Mouse (Mus musculus) forebrain, embryonic 16.5 days (tissue): Measurements from ENCODE around the gene Daam2. TPM values are rescaled to one million over a fixed set of nuclear protein-coding genes. Genes with fewer than 3 reads are reported as not detected.

Experiments
- ATAC-seq: fragments of 200-750 bp; cut with Nextera tagmentation; 2 replicates; pipeline ENCODE4 v1.8.0; 2017; ENCODE audit warnings: mild to moderate bottlenecking, moderate library complexity
- H3K27ac ChIP-seq: fragments of 300-500 bp; sonication (generic); 2 replicates; pipeline ENCODE4 v1.5.1; 2014; ENCODE audit warnings: low read length, control low read depth
- H3K27me3 ChIP-seq: fragments of 300-500 bp; sonication (generic); replicated peaks from 2 replicates; pipeline ENCODE4 v1.6.1; 2014; ENCODE audit warnings: low read length; ENCODE audit not compliant: control insufficient read depth, insufficient read depth
- H3K36me3 ChIP-seq: fragments of 300-500 bp; sonication (generic); 2 replicates; pipeline ENCODE4 v1.6.1; 2014; ENCODE audit not compliant: control insufficient read depth, insufficient read depth
- H3K4me1 ChIP-seq: fragments of 300-500 bp; sonication (generic); replicated peaks from 2 replicates; pipeline ENCODE4 v1.6.1; 2014; ENCODE audit warnings: low read length; ENCODE audit not compliant: control insufficient read depth, insufficient read depth
- H3K4me2 ChIP-seq: fragments of 300-500 bp; sonication (generic); 2 replicates; pipeline ENCODE4 v1.6.1; 2014; ENCODE audit warnings: mild to moderate bottlenecking, low read length, control low read depth
- H3K4me3 ChIP-seq: fragments of 300-500 bp; sonication (generic); replicated peaks from 2 replicates; pipeline ENCODE4 v1.5.1; 2014; ENCODE audit warnings: mild to moderate bottlenecking, low read length, control low read depth
- H3K9ac ChIP-seq: fragments of 300-500 bp; sonication (generic); replicated peaks from 2 replicates; pipeline ENCODE4 v1.6.1; 2014; ENCODE audit warnings: low read depth, low read length, control low read depth
- H3K9me3 ChIP-seq: fragments of 300-500 bp; sonication (generic); 2 replicates; pipeline ENCODE4 v1.6.1; 2016; ENCODE audit warnings: low read length; ENCODE audit not compliant: control insufficient read depth
- WGBS: fragments of 180-500 bp; shearing (Covaris S2); extraction: QIAGEN DNeasy Blood & Tissue Kit; methylation state at CpG from one replicate; pipeline ENCODE4 v1.1.7; 2014; 5-methylcytosine and 5-hydroxymethylcytosine counted together
- polyA plus RNA-seq: library from polyadenylated mRNA; unstranded; fragments of >200 nt; fragmentation: Nextera tagmentation; extraction: Ambion mirVana; gene quantifications from 2 replicates; pipeline ENCODE4 v1.2.1, GENCODE M21; 2015

The Daam2 gene
- polyA plus RNA-seq, 1 experiment from 2014 or later = 1.6 TPM

DNA sequence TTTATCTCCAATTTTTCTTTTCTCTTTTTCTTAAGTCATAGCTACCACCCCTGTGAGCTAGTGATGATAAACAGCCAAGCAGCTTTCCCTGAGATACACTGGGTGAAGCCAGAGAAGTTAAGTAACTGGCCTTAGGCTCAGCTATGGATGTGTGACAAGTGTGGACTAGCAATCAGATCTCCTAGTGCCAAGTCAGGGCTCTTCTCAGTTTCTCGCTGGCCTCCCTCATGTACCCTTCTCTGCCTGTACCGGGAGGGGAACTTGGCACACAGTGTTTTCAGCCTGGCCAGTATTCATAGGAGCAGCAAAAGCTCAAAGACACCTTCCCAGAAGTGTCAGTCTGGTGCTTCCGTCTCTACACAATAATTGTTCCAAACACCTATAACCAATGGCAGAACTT lies 140.3 kb downstream of the Daam2 start:
- Histone ChIP-seq H3K27ac (no peak overlapping the region), H3K4me1 (peaks cover 7% of the 10 kb centered on the region), H3K4me3 (no peak overlapping the region), H3K27me3 (no peaks in the 10 kb centered on the region), H3K4me2 (no peak overlapping the region), H3K36me3 (no peaks in the 10 kb centered on the region), H3K9ac (no peak overlapping the region), H3K9me3 (no peaks in the 10 kb centered on the region)
- no peak for ATAC-seq
- 75% methylated on average over 3 of the region's 3 CpGs for WGBS

DNA sequence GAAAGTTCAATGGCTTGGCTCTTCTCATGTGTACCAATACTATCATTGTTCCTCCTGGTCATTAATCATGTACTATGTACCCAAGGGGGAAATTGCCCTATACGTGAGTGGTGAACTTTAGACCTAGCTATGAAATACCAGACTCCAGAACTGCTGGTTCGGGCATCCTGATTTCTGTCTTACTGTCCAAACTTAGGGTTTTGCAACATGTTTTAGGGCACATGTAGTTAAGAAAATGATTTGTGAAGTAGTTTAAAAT lies 141.1 kb downstream of the Daam2 start:
- H3K9me3 ChIP-seq = no peaks in the 10 kb centered on the region
- no peak overlapping the region for H3K4me2 ChIP-seq
- no peaks in the 10 kb centered on the region for H3K27me3 ChIP-seq
- no peak for ATAC-seq
- no peaks in the 10 kb centered on the region for H3K36me3 ChIP-seq
- no peak overlapping the region for H3K4me3 ChIP-seq
- H3K4me1 ChIP-seq = peaks cover 3% of the 10 kb centered on the region; the same call in 1 of the 2 replicates
- no peak overlapping the region for H3K27ac ChIP-seq
- WGBS = 91% methylated on average over 2 of the region's 2 CpGs
- H3K9ac ChIP-seq = no peak overlapping the region

DNA sequence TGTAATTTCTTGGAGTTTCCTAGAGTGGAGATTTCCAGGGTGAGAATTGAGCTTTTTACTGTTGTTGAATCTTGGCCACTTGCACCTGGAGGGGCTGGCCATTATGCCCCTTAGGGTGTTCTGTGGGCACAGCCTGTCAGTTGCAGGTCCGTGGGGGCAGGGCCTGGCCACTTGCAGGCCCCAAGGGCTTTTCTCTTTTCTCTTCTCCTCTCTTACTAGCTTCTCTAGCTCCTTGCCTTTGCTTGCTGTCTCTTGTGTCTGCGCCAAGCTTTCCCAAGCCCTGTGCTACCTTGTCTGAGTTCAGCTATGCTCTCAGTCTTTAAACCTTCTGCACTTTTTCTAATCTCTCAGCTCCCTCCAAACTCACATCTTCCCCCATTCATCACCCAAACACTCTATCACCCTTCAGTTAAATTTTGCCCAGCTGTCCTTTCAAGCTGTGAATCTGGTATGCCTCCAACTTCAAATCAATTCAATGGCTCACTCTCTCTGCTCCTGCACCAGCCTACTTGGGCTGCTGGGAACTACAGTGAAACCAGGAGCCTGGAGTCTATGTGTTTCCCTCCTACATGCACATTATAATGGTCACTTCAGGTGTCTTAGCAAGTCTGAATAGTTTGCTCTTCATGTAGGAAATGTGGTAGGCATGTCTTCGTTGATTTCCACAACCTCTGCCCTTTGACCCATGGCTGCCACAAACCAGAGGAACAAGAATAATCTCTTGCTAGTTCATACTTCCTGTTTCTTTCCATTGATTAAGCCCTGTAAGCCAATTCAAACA lies 141.7 kb downstream of the Daam2 start:
- H3K9ac ChIP-seq = no peak overlapping the region
- WGBS = 85% methylated on average over 3 of the region's 3 CpGs
- no peak for ATAC-seq

DNA sequence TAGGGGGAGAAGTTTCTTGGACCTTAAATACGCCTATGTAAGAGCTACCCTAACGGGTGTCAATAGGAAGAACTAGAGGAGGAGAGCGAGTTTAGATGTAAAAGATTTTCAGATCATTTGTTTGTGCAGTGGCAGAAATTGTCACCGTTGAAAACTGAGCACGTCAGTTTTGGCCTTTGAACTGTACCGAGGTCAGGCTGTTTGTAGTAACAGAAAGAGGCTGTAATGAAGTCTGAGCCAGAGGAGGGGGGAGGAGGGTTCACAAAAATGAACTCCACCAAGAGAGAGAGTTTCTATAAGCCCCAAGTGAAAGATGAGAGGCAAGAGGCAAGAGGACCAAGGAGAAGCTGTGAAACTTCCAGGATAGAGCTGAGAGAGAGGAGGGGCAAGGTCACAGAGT lies 144.3 kb downstream of the Daam2 start:
- H3K9ac ChIP-seq = no peak overlapping the region
- no peak overlapping the region for H3K4me2 ChIP-seq
- ATAC-seq = no peak
- no peak overlapping the region for H3K4me3 ChIP-seq
- H3K4me1 ChIP-seq = peaks cover 3% of the 10 kb centered on the region; the same call in 1 of the 2 replicates
- H3K27me3 ChIP-seq = no peaks in the 10 kb centered on the region
- WGBS = 74% methylated on average over 6 of the region's 6 CpGs
- H3K27ac ChIP-seq = no peak overlapping the region
- H3K9me3 ChIP-seq = no peaks in the 10 kb centered on the region
- no peaks in the 10 kb centered on the region for H3K36me3 ChIP-seq

More for the DNA sequence above, 141.7 kb downstream of the Daam2 start:
- Histone ChIP-seq H3K4me2 (no peak overlapping the region), H3K27me3 (no peaks in the 10 kb centered on the region), H3K36me3 (no peaks in the 10 kb centered on the region), H3K9me3 (no peaks in the 10 kb centered on the region), H3K4me1 (peaks cover 3% of the 10 kb centered on the region; the same call in 1 of the 2 replicates), H3K27ac (no peak overlapping the region), H3K4me3 (no peak overlapping the region)

DNA sequence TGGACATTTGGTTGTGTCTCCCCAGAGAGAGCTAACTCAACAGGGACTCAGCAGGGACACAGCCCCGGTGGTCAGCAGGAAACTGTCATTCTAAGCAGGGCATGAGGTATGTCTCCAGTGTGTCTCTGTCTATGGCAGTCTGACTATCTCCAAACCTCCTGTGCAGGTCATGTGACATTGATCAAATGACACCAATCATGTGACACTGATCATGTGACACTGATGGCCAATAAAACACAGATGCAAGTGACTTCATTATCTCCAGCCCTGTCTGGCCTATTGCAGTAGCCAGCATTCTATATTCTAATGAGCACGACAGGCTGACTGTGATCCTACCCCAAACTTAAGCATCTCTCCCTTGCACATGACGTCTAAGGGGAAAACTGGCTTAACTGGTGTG lies 147.9 kb downstream of the Daam2 start:
- ATAC-seq = no peak
- Histone ChIP-seq H3K36me3 (no peaks in the 10 kb centered on the region), H3K4me1 (no peaks in the 10 kb centered on the region), H3K27ac (no peak overlapping the region), H3K27me3 (no peaks in the 10 kb centered on the region), H3K4me3 (no peak overlapping the region), H3K9me3 (no peaks in the 10 kb centered on the region), H3K4me2 (no peak overlapping the region), H3K9ac (no peak overlapping the region)
- WGBS = 72% methylated on average over 3 of the region's 3 CpGs

DNA sequence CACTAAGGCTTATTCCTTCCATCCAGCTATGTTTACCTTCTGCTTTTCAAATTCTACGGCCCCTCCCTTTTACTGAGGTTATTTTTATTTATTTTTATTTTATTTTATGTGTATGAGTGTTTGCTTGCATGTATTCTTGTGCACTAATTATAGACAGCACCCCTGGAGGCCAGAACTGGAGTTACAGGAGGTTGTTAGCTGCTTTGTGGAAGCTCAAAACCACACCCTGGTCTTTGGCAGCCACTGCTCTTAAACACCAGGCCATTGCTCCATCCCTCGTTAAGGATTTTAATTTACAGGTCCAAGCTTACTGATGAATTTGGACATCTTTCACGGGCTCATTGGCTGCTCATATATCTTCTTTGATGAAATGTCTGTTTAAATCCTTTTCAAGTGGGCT lies 150.6 kb downstream of the Daam2 start:
- Histone ChIP-seq H3K9me3 (no peaks in the 10 kb centered on the region), H3K27me3 (no peaks in the 10 kb centered on the region), H3K9ac (no peak overlapping the region), H3K4me1 (no peaks in the 10 kb centered on the region), H3K36me3 (no peaks in the 10 kb centered on the region), H3K4me2 (no peak overlapping the region), H3K27ac (no peak overlapping the region), H3K4me3 (no peak overlapping the region)
- no peak for ATAC-seq
- WGBS = 44% methylated on average over 3 of the region's 3 CpGs

DNA sequence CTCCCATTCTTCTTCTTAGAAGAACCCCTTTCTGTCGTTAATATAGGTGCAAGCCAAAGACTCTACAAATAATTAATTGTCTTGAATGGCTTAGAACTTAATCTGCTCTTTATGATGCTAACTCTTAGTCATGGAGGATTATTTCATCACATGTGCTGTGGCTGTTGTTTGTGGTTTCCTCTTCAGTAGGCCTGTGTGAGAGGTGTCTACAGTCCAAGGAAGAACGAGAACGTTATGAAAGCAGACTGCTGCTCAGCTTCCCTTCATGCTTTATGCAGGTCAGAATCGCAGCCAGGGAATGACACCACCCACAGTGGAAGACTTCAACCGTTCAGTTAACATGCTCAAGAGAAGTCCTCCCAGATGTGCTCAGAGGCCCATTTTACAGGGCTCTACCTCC lies 151.2 kb downstream of the Daam2 start:
- Histone ChIP-seq H3K9ac (no peak overlapping the region), H3K4me3 (no peak overlapping the region), H3K36me3 (no peaks in the 10 kb centered on the region), H3K27ac (no peak overlapping the region), H3K27me3 (no peaks in the 10 kb centered on the region), H3K4me2 (no peak overlapping the region), H3K9me3 (no peaks in the 10 kb centered on the region), H3K4me1 (no peaks in the 10 kb centered on the region)
- ATAC-seq = no peak
- 75% methylated on average over 5 of the region's 5 CpGs for WGBS

Other genes starting within 250 kb of the Daam2 start
- gene Mocs1, start 136.0 kb downstream of the Daam2 start, polyA plus RNA-seq = 2.8 and 5.1 TPM in 2 replicates
- 1.9 and 3.3 TPM in 2 replicates for gene Kif6, start 50.8 kb upstream of the Daam2 start, polyA plus RNA-seq